Mouse (Mus musculus) thymus, adult 2 months (tissue): ENCODE results near the gene Slc25a22. TPM values are rescaled to one million over a fixed set of nuclear protein-coding genes. Genes with fewer than 3 reads are reported as not detected.

Source experiments
- DNase-seq: peaks from one replicate; pipeline ENCODE4 v3.0.0; 2021
- H3K27ac ChIP-seq: fragments of 200-500 bp; 2 replicates; pipeline ENCODE4 v1.5.1; 2012; ENCODE audit warnings: low read length, control low read depth; ENCODE audit not compliant: control insufficient read depth, insufficient read depth
- H3K27me3 ChIP-seq: fragments of 200-500 bp; 2 replicates; pipeline ENCODE4 v1.6.1; 2012; ENCODE audit warnings: mild to moderate bottlenecking, low read length, moderate library complexity, mixed read lengths; ENCODE audit not compliant: control insufficient read depth, insufficient read depth
- H3K36me3 ChIP-seq: fragments of 200-500 bp; 2 replicates; pipeline ENCODE4 v1.6.1; 2012; ENCODE audit warnings: mild to moderate bottlenecking, low read length, moderate library complexity; ENCODE audit not compliant: control insufficient read depth, insufficient read depth
- H3K4me1 ChIP-seq: fragments of 200-500 bp; replicated peaks from 2 replicates; pipeline ENCODE4 v1.6.1; 2012; ENCODE audit warnings: low read length; ENCODE audit not compliant: control insufficient read depth, insufficient read depth
- H3K4me3 ChIP-seq: fragments of 200-500 bp; 2 replicates; pipeline ENCODE4 v1.5.1; 2012; ENCODE audit warnings: mild to moderate bottlenecking, low read length, control low read depth, moderate library complexity; ENCODE audit not compliant: control insufficient read depth, insufficient read depth
- CTCF ChIP-seq: fragments of 200-500 bp; IDR thresholded peaks from 2 replicates; pipeline ENCODE4 v1.5.1; 2012; ENCODE audit warnings: mild to moderate bottlenecking, control low read depth, low read length, moderate library complexity, borderline replicate concordance; ENCODE audit not compliant: control insufficient read depth, poor library complexity, insufficient read depth; ENCODE audit errors: extremely low read depth
- POLR2A ChIP-seq: fragments of 200-500 bp; IDR thresholded peaks from 2 replicates; pipeline ENCODE4 v1.6.1; 2012; ENCODE audit warnings: mild to moderate bottlenecking, low read length, control low read depth, moderate library complexity; ENCODE audit not compliant: control insufficient read depth, poor library complexity, insufficient read depth; ENCODE audit errors: extremely low read depth
- WGBS: fragments of 180-500 bp; shearing (Covaris S2); methylation state at CpG from one replicate; pipeline ENCODE4 v1.1.7; 2018; 5-methylcytosine and 5-hydroxymethylcytosine counted together
- polyA plus RNA-seq: library from polyadenylated mRNA; depleted of rRNA; stranded (reverse); fragments of >200 nt; gene quantifications from 2 replicates; pipeline ENCODE4 v1.2.3, GENCODE M21; 2012

Slc25a22 gene
- polyA plus RNA-seq, 1 experiment, result 128 TPM

- Histone ChIP-seq H3K4me3 (no peak overlapping the region), H3K27me3 (no peaks in the 10 kb centered on the region), H3K4me1 (peaks cover 8% of the 10 kb centered on the region), H3K36me3 (peaks cover 21% of the 10 kb centered on the region), H3K27ac (no peak overlapping the region)
- DNase-seq, result no peak
- TF ChIP-seq CTCF, result no peak
- no peak for TF ChIP-seq POLR2A
- 69% methylated on average over 7 of the region's 7 CpGs for WGBS
Observed at GRCm38 (mm10) chr7:141394158-141394557, 43.5 kb downstream of the Slc25a22 start.

GRCm38 (mm10) chr7:141392552-141393222 is 45.0 kb downstream of the Slc25a22 start:
- Histone ChIP-seq H3K27me3 (no peaks in the 10 kb centered on the region), H3K4me3 (peak overlapping the region; percentile 81), H3K36me3 (peaks cover 9% of the 10 kb centered on the region; the same call in 1 of the 2 replicates), H3K4me1 (peaks cover 8% of the 10 kb centered on the region), H3K27ac (no peak overlapping the region)
- 14% methylated on average over 9 of the region's 9 CpGs for WGBS
- no peak for TF ChIP-seq CTCF
- DNase-seq, result no peak

DNA sequence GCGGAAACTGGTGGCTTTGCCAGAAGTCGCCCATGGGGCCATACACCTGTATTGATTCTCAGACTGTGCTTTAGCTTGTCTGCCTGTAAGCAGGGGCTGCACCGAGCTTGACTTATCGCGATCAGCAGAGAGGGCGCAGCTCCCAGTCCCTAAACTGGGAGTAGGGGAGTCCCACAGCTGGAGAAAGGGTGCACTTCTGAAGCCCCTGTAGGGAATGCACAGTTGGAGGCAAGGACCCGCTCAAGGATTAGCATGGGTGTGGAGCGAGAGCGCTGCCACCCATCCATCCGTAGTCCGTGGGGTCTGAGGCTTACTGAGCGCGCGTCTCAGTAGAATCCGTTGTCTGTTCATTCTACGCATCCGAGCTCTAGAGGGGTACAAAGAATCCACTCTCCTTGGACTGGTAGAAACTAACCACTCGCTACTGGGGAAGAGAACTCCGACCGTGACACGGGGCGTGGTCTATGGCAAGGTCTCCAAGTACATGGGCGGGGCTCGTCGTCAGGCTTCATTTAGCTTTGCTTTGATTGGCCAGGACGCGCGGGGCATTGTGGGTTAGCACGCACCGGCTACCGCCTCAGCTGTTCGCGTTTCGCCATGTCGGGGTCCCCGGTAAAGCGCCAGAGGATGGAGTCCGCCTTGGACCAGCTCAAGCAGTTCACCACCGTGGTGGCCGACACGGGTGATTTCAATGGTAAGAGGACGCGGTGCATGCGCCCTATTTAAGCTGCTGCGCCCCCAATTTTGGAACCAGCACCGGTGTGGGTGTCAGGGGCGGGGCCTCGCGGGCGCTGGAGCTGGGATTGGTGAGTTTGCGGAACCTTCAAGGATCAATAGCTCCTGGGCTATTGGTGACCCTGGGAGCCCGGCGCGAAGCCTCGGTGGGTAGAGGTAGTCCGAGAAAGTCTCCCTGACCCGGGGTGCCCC is 45.8 kb downstream of the Slc25a22 start, which contains the start of gene Taldo1:
Taldo1 (plus strand) TSS at position 575 of the 927 bp plus-strand sequence.
- peak within 1 kb of the TSS; percentile 81 for H3K4me3 ChIP-seq
- TF ChIP-seq POLR2A (peak; percentile 67; the same call in 1 of the 2 replicates), CTCF (no peak)
- H3K36me3 ChIP-seq, result peaks cover 9% of the 10 kb centered on the region; the same call in 1 of the 2 replicates
- peak within 1 kb of the TSS; percentile 8; the same call in 1 of the 2 replicates for H3K27ac ChIP-seq
- DNase-seq, result peak; percentile 99
- H3K27me3 ChIP-seq, result no peaks in the 10 kb centered on the region
- H3K4me1 ChIP-seq, result peaks cover 8% of the 10 kb centered on the region
- under 1% methylated on average over 57 of the region's 57 CpGs for WGBS

DNA sequence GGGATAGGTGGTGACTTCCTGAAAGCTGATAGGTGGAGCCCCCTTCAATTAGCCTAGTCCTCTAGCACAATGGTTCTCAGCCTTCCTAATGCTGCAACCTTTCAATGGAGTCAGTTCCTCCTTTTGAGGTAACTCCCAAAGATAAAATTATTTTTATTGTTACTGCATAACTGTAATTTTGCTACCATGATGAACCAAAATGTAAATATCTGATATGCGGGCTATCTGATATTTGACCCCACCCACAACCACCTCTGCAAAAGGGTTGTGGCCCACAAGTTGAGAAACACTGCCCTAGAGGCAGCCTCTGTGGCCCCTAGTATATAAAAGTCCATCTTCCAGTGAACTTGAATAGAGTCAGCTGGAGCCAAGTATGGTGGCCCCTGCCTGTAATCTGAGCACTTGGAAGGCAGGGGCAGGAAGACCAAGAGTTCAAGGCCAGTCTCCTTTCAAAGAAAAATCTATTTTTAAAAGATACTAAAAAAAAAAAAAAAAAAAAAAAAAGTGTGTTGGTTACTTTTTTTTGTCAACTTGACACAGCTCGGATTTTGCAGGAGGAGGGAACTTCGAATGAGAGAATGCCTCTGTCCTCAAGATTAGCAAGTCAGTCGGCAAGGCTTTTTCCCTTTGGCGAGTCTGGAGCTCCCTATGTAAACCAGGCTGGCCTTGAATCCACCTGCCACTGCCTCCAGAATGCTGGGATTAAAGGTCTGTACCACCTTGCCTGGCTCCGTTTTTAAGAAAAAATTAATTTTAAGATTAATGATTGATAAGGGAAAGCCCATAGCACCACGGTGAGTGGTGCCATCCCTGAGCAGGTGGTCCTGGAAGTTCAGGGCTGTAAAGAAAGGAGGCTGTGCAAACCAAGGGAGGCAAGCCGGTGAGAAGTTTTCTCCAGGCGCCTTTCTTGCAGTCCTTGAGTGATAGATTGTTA is 47.1 kb downstream of the Slc25a22 start:
- Histone ChIP-seq H3K27me3 (no peaks in the 10 kb centered on the region), H3K4me3 (no peak overlapping the region), H3K27ac (no peak overlapping the region), H3K36me3 (no peaks in the 10 kb centered on the region; the same call in 1 of the 2 replicates), H3K4me1 (peaks cover 8% of the 10 kb centered on the region)
- DNase-seq, result no peak
- no peak for TF ChIP-seq CTCF
- WGBS, result 91% methylated on average over 9 of the region's 9 CpGs

- peaks cover 8% of the 10 kb centered on the region for H3K4me1 ChIP-seq
- no peak for DNase-seq
- H3K27me3 ChIP-seq, result no peaks in the 10 kb centered on the region
- no peak overlapping the region for H3K4me3 ChIP-seq
- H3K36me3 ChIP-seq, result no peaks in the 10 kb centered on the region
- WGBS, result 79% methylated on average over 3 of the region's 3 CpGs
- H3K27ac ChIP-seq, result no peak overlapping the region
- TF ChIP-seq CTCF, result no peak
- TF ChIP-seq POLR2A, result no peak
Observed at GRCm38 (mm10) chr7:141388487-141389109, 49.1 kb downstream of the Slc25a22 start.
